Mouse (Mus musculus) urinary bladder, adult 18-20 months (tissue): ENCODE results near the gene Ivl.
A peak's percentile ranks its signal among the peaks of the same experiment; 100 is the strongest.

Source experiments
- DNase-seq, 2 experiments: peaks; one replicate each; pipeline ENCODE4 v3.0.0; 2022; ENCODE audit warnings: low spot score in 2 of 2, mixed read lengths in 2 of 2

The Ivl gene

DNA sequence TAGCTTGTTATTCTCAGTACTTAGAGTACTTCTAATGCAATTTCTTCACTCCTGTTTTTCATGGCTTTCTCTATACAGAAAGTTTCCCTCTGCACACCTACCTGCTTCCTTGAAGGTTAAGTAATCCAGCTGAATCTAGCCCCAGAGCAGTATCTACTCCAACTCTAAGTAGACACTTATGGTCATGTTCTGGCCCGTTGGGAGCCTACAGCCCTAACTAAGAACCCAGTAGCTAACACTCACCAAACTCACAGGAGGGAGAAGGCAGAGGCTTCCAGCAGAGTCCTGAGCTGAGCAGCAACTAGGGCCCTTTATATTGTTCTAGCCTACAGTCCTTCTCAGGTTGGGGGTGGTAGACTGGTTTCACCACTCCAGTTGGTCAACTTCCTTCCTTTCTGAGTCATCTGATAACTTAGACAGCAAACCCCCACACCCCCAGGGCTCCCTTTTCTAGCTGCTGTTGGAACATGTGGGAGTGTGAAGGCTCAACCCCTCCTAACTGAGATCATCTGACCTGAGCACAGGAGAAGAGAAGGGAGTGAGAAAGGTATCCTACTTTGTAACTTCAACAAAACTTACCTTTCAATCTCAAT is at the start of gene Ivl:
Gene Ivl (minus strand): TSS at position 287 of the 593 bp plus-strand sequence.
- DNase-seq, result peak; percentile 41 to 63

DNA sequence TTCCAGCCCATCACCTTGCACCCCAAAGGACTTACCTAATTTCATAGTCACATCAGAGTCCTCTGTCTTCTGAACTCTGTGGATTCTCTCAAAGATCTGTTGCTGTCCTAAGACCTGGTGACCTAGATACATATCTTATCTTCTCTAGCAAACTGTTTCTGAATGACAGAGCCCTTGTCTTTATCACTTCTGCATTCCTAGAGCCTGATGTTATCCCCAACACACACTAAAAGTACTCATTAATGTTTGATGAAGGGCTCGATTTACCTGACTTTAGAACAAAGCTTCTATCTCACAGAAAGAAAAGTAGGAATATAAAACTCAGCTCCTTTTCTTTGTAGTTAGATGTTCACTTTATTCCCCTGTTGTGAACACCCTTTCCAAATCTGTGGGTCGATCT is 48.0 kb upstream of the Ivl start, which contains the start of gene Lce6a:
Gene Lce6a (minus strand): TSS at position 101 of the 400 bp plus-strand sequence.
- DNase-seq, result no peak

DNA sequence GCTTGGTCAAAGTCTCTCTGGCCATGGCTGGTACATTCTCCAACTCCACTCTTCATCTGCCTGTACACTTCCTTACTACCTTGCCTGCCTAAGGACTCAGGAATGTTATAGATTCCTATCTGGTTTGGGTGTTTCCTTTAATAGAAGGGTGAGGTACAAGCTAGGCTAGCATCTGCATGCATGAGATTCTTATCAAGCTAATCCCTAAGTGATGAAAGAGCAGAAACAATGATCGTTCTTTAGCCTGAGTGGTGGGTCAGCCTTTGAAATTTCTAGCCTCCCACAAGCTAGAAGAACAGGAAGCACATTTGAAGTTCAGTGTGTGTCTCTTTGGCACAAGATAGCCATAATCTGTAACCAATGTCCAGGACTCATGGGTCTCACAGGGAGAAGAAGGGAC is 36.3 kb upstream of the Ivl start:
- DNase-seq, result no peak

DNA sequence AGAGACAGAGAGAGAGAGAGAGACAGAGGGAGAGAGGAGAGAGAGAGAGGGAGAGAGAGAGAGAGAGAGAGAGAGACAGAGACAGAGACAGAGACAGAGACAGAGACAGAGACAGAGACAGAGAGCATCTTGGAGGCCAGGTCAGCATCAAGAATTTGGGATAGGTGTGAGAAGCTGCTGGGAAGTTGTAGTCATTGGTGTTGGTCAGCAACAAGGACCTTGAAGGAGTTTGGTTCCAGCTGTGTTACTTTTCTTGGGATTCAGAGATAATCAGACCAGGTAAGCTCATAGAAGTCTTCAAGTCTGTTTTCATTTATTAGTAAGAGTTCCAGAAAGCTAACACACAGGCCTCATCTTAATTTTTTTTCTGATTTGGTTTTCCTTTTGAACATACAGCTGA is 33.9 kb upstream of the Ivl start, which contains the start of gene 2210017I01Rik:
Gene 2210017I01Rik (minus strand): TSS at position 101 of the 400 bp plus-strand sequence.
- no peak for DNase-seq

DNA sequence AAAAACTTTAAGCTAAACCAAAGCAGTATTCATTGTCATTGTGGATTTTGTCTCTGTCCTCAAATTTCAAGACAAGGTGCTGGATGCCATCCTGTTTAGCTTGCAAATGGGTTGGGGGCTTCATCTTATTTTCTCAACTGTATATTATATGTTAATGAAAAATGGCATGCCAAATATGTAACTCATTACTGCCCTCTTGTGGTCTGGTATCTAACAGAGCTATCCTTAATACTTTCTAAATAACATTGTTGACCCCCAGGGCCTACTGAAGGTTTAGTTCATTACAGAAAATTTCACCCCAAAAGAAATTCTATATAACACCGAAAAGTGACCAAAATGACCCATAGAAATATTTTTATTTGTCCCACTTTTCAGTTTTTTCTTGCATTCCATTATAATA is 28.6 kb upstream of the Ivl start:
- no peak for DNase-seq

DNA sequence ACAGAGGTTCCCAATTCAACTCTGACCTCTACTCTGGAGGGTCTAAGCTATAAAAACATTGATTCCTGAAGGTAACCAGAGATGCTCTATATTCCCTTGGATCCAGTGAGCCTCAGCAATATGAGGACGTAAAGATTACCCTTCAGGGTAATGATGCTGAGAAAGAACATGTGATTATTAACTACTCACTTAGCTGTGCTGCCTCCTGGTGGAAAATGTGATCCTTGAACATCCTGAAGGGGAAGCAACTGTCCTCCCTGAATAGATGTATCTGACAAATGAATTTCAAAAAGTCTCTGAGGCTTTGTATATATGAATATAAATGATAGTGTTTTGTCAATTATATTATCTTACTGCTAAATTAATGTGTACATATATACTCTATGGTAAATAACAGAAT is 26.9 kb upstream of the Ivl start:
- DNase-seq, result no peak

DNA sequence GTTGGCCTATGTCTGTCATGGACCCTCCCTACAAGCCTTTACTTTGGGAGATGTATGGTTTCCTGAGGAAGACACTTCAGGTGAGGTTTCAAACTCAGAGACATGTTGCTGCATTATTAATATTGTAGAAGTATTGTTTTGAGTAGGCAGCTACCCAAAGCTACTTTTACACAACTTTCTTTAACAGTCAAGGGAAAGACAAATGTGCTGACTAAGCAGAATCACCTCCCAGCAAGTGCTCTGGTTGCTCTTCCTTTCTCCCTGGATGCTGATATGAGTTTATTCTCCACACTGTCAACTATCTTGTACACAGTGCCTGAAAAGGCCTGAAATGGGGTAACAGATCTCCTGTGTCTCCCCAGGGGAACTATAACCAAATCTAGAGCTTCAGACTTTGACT is 26.4 kb upstream of the Ivl start:
- no peak for DNase-seq

DNA sequence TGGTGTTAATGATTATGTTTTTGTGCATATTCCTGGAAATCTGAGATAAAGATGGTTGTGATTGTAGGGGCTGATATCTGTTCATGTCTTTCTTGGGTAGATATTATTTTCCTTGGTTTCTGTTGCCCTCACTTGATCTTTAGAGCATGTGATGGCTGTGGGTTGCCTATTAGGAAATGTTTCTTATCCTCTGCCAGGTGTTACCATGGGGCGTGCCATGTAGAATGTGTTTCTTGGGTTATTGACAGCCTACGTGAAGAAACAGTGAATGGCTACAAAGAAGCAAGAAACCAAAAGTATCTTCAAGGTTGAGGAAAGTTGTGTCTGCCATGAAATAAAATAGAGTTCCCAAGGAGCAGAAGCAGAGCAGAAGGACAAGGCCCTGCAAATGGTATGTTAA is 24.9 kb upstream of the Ivl start:
- no peak for DNase-seq

DNA sequence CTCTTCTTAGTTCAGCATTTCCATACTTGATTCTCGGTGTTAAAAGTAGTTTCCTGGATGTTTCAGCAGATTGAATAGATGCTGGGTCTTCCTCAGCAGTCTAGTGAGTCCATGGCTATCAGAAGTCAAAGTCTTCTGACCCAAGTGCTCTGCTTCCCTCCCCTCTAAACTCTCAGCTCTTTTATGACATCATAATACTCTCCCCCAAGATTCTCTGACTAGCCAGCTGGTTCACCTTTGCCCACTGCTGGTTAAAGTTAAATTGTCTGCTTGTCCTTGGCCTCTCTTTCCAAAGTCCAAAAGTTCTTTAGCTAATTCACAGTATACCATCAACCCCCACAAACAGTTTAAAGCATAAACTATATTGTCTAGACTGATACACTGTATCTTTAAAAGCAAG is 15.3 kb upstream of the Ivl start, which contains the start of gene Smcp:
Gene Smcp (minus strand): TSS at position 140 of the 400 bp plus-strand sequence.
- no peak for DNase-seq

DNA sequence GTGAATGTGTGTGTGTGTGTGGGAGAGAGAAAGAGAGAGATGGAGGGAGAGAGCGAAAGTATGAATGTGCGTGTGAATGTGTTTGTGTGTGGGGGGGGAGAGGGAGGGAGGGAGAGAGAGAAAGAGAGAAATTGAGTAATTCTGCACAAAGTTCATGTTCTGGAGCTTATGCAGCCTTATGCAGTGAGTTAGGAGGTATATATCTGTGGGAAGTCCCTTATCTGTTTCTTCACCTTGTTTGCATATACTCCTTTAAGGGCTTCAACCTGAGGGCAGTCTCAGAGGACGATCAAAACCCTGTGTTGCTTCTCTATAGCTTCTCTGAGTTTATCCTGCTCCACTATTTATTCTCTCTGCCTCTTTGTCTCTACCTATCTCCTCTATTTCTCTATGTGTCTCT is 13.7 kb upstream of the Ivl start:
- DNase-seq, result no peak

DNA sequence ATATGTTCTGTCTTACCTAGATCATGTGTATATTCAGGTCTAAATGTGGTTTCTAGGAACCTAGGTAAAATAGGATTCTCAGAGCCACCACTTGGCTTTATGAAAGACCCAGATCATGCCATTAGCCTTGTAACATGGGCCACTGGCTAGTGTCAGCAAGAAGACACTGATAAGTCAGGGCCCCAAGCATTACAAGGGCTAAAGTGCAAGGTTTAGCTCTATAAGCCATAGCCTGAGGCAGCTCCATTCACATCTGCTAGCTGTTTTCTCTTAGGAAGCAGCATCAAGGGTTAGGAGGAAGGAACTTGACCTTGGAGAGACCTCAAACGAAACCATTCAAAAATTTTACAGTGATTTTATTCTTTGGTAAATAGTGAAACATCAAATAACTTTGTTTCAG is 11.5 kb upstream of the Ivl start:
- DNase-seq, result no peak

DNA sequence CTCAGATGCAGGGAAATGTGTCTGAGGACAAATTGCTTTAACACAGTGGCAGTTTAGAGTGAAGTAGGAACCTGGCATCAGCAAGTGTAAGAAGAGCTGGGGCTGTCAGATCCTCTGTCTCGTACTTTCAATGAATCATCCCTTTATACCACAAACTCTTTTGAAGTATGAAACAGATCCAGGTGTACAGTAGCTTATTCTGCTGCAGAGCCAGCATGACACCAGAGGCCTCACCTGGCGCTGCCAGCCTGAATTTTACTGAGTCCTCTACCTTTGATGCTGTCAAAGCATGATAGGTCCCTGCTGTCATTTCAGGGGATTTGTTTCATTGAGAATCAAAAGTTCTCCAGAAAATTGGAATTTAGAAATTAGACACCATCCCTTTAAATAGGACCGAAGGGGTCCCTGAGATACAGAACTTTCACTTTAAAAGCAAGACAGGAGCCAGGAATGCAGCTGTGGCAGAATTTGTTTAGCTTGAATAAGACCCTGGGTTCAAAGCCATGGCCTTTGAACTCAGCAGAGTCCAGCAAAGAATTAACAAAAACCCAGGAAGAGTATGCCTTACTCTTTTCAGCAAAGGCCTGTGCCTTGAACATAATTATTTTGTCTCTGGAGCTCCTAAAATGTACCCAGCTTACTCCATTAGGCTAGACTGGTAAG is 9.8 kb upstream of the Ivl start:
- no peak for DNase-seq

DNA sequence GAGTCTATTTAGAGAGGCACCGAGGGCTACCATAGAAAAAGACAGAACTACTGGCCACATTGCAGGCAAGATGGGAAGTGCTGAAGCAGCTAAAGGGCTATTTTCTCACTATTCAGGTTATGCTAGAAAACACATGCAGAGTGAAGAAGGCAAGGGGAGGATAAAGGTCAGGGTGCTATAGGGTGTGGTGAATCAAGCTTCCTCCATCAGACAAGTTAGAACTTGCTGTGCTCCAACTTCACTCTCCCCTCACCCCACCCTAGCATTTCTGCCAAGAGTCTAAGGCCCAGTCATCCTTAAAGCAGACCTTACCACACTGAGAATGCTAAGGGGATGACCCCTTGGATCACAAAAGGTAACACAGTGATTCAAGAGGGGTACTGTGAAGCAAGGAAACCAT is 6.0 kb upstream of the Ivl start:
- peak in 1 of 2 experiments; percentile 19 for DNase-seq

DNA sequence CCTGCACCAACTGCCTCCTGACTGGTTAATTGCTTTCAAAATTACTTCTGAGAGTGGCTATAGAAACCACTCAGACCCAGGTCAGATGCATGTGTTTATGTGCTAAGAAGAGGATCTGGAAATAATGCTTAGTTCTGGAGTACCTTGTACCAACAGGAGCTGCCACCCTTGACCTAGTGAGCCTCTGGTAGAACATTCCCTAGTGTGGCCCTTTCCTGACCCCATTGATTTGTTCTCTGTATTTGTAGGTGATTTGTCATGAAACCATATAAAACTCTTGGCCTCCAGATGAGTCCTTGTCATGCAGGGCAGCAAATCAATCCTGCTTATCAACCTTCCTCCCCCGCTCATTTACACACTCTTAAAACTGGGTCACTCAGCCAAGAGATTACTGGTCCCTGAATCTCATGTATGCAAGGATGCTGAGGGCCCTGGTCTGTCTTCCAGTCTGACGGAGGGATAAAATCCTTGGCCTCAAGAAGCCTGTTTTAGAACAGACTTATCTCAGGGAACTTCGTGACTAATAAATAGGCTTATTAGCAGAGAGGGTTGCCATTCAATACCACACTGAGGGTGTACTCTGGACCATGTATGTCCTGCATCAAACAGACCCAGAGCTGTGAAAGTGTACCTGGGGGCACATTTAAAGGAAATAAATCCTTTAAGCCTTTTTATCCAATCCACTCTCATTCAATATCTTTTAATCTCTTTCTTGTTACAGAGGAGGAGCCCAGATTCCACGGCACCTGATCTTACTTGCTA is 5.3 kb upstream of the Ivl start:
- DNase-seq, result no peak

DNA sequence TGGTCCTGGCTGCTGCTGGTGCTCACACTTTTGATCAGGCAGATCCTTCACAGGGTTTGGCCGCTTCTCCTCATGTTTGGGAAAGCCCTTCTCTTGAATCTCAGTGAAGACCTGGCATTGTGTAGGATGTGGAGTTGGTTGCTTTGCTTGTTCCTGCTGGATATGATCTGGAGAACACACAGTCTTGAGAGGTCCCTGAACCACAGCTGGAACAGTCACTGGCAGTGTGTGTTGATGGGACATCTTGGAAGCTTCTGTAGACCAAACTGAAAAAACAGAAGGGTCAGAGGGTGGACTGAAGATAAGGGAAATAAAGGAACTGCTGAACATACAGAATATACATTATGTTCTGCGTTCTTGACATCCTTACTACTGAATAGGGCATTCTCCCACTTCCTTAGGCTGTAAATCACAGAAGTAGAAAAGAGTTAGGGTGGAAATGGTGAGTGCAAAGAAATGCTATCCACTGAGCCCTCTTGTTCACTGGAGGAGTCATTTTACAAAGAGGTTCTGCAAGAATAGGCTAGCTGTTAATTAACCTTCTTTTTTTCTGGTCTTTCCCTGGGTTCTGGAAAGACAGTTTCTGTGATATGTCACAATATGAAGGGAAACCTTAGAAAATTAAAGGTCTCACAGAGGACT is 900 bp downstream of the Ivl start:
- no peak for DNase-seq

DNA sequence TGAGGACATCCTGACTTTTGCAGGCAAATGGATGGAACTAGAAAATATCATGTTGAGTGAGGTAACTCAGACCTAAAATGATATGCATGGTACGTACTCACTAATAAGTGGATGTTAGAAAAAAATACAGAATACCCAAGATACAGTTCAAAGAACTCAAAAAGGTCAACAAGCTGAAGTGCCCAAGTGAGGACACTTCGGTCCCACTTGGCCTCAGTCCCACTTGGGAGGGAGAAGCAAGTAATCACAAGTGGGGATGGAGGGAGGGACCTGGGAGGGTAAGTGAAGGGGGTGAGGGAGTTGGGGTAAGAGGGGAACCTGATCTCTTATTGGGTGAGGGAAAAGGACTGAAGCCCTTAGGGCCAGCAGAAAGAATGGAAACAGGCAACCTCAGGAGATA is 4.8 kb downstream of the Ivl start:
- DNase-seq, result no peak

DNA sequence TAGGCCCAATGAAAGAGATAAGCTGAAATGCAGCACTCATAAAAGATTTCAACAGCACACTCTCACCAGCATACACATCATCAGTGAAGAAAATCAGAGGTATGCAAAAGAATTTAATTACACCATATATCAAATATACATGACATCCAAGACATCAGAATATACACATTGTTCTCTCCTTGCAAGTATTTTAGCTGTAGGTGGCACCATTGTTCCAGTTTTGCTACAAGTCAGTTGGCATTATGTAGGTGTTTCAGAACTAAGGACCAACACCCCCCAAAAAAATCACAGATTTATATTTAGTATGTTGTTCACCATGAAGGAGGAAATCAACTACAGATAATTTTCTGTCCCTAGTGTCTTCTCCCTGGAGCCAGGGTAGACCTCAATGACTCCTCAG is 8.1 kb downstream of the Ivl start:
- no peak for DNase-seq

DNA sequence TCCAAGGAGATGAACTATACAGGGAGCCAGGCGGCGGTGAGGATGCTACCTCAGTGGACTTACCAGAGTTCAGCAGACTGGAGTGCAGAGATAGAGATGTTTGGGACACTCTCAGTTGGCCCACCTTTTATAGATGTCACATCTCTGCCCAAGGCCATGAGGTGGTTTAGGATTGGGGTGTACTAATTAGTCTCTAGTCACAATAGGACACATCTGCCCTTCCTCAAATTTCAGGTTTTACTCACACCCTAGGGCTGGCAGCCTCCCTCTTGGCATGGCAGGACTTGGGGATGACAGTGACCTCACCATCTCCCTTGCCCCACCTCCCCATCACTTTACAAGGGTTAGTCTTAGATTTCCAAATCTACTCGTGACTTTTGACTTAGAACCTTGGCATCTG is 39.1 kb downstream of the Ivl start, which contains the start of gene 2310046K23Rik:
Gene 2310046K23Rik (minus strand): TSS at position 101 of the 400 bp plus-strand sequence.
- no peak for DNase-seq
